Mouse (Mus musculus) forebrain, embryonic 10.5 days (tissue): Measurements from ENCODE around the gene Cacnb4. TPM values are rescaled to one million over a fixed set of nuclear protein-coding genes. Genes with fewer than 3 reads are reported as not detected.

Experiments used
- DNase-seq: peaks from one replicate; pipeline ENCODE4 v3.0.0-alpha.2; 2017; ENCODE audit warnings: low spot score; ENCODE audit errors: extremely low spot score
- H3K27ac ChIP-seq: fragments of 300-500 bp; sonication (generic); 2 replicates; pipeline ENCODE4 v1.5.1; 2016; ENCODE audit warnings: mild to moderate bottlenecking
- H3K27me3 ChIP-seq: fragments of 300-500 bp; sonication (generic); 2 replicates; pipeline ENCODE4 v1.6.1; 2016; ENCODE audit warnings: mild to moderate bottlenecking; ENCODE audit not compliant: poor library complexity, severe bottlenecking
- H3K36me3 ChIP-seq: fragments of 300-500 bp; sonication (generic); replicated peaks from 2 replicates; pipeline ENCODE4 v1.6.1; 2016; ENCODE audit warnings: mild to moderate bottlenecking, moderate library complexity
- H3K4me1 ChIP-seq: fragments of 300-500 bp; sonication (generic); 2 replicates; pipeline ENCODE4 v1.6.1; 2016
- H3K4me3 ChIP-seq: fragments of 300-500 bp; sonication (generic); 2 replicates; pipeline ENCODE4 v1.5.1; 2016; ENCODE audit warnings: mild to moderate bottlenecking, moderate library complexity
- H3K9me3 ChIP-seq: fragments of 300-500 bp; sonication (generic); 2 replicates; pipeline ENCODE4 v1.6.1; 2016; ENCODE audit warnings: mild to moderate bottlenecking, moderate library complexity
- WGBS: fragments of 180-500 bp; shearing (Covaris S2); methylation state at CpG from one replicate; pipeline ENCODE4 v1.1.7; 2016; 5-methylcytosine and 5-hydroxymethylcytosine counted together
- polyA plus RNA-seq: library from polyadenylated mRNA; unstranded; fragments of >200 nt; fragmentation: Nextera tagmentation; extraction: Ambion mirVana; gene quantifications from 2 replicates; pipeline ENCODE4 v1.2.1, GENCODE M21; 2016

Gene Cacnb4
- polyA plus RNA-seq, 1 experiment from 2014 or later = 0.50 TPM

- Histone ChIP-seq H3K27me3 (peaks cover 34% of the 10 kb centered on the region), H3K36me3 (no peaks in the 10 kb centered on the region), H3K27ac (no peak overlapping the region), H3K4me1 (peaks cover 32% of the 10 kb centered on the region), H3K9me3 (no peaks in the 10 kb centered on the region), H3K4me3 (no peak overlapping the region)
- DNase-seq = no peak
- 79% methylated on average over 6 of the region's 6 CpGs for WGBS
Measured at GRCm38 (mm10) chr2:52638857-52639529, 37.6 kb downstream of the Cacnb4 start.

GRCm38 (mm10) chr2:52638226-52638625, 38.4 kb downstream of the Cacnb4 start:
- H3K4me1 ChIP-seq = peaks cover 39% of the 10 kb centered on the region
- 52% methylated on average over 4 of the region's 4 CpGs for WGBS
- DNase-seq = no peak

GRCm38 (mm10) chr2:52636051-52636450, 40.6 kb downstream of the Cacnb4 start:
- 47% methylated on average over 5 of the region's 5 CpGs for WGBS
- H3K36me3 ChIP-seq = no peaks in the 10 kb centered on the region
- no peak overlapping the region for H3K27ac ChIP-seq

More at GRCm38 (mm10) chr2:52638226-52638625, 38.4 kb downstream of the Cacnb4 start:
- H3K27ac ChIP-seq = peak overlapping the region; percentile 25; the same call in 1 of the 2 replicates
- no peaks in the 10 kb centered on the region for H3K9me3 ChIP-seq
- no peaks in the 10 kb centered on the region for H3K36me3 ChIP-seq
- H3K27me3 ChIP-seq = peaks cover 42% of the 10 kb centered on the region
- no peak overlapping the region for H3K4me3 ChIP-seq

GRCm38 (mm10) chr2:52635358-52635757, 41.3 kb downstream of the Cacnb4 start:
- WGBS = 4% methylated on average over 4 of the region's 4 CpGs
- peaks cover 56% of the 10 kb centered on the region for H3K27me3 ChIP-seq

More at GRCm38 (mm10) chr2:52636051-52636450, 40.6 kb downstream of the Cacnb4 start:
- no peaks in the 10 kb centered on the region for H3K9me3 ChIP-seq
- H3K27me3 ChIP-seq = peaks cover 56% of the 10 kb centered on the region
- DNase-seq = no peak
- peaks cover 41% of the 10 kb centered on the region for H3K4me1 ChIP-seq
- no peak overlapping the region for H3K4me3 ChIP-seq

GRCm38 (mm10) chr2:52632880-52633279, 43.8 kb downstream of the Cacnb4 start:
- Histone ChIP-seq H3K27me3 (peaks cover 48% of the 10 kb centered on the region), H3K9me3 (no peaks in the 10 kb centered on the region), H3K36me3 (no peaks in the 10 kb centered on the region), H3K4me1 (peaks cover 34% of the 10 kb centered on the region), H3K27ac (no peak overlapping the region), H3K4me3 (no peak overlapping the region)
- DNase-seq = peak; percentile 67
- 8% methylated on average over 7 of the region's 7 CpGs for WGBS

More at GRCm38 (mm10) chr2:52635358-52635757, 41.3 kb downstream of the Cacnb4 start:
- peak; percentile 71 for DNase-seq
- peaks cover 41% of the 10 kb centered on the region for H3K4me1 ChIP-seq
- H3K4me3 ChIP-seq = peak overlapping the region; percentile 27; the same call in 1 of the 2 replicates
- no peaks in the 10 kb centered on the region for H3K36me3 ChIP-seq
- H3K9me3 ChIP-seq = no peaks in the 10 kb centered on the region
- no peak overlapping the region for H3K27ac ChIP-seq

GRCm38 (mm10) chr2:52628186-52628585, 48.4 kb downstream of the Cacnb4 start:
- WGBS = 87% methylated on average over 4 of the region's 4 CpGs

GRCm38 (mm10) chr2:52626266-52626665, 50.4 kb downstream of the Cacnb4 start:
- Histone ChIP-seq H3K4me3 (no peak overlapping the region), H3K4me1 (peaks cover 21% of the 10 kb centered on the region), H3K27me3 (no peaks in the 10 kb centered on the region), H3K27ac (no peak overlapping the region), H3K9me3 (no peaks in the 10 kb centered on the region), H3K36me3 (no peaks in the 10 kb centered on the region)
- WGBS = 81% methylated on average over 3 of the region's 3 CpGs
- no peak for DNase-seq

More at GRCm38 (mm10) chr2:52628186-52628585, 48.4 kb downstream of the Cacnb4 start:
- H3K4me3 ChIP-seq = no peak overlapping the region
- peaks cover 17% of the 10 kb centered on the region for H3K4me1 ChIP-seq
- DNase-seq = no peak
- H3K27me3 ChIP-seq = peaks cover 14% of the 10 kb centered on the region
- no peak overlapping the region for H3K27ac ChIP-seq
- H3K36me3 ChIP-seq = no peaks in the 10 kb centered on the region
- no peaks in the 10 kb centered on the region for H3K9me3 ChIP-seq

GRCm38 (mm10) chr2:52625731-52626130, 50.9 kb downstream of the Cacnb4 start:
- DNase-seq = no peak
- H3K9me3 ChIP-seq = no peaks in the 10 kb centered on the region
- H3K4me1 ChIP-seq = peaks cover 21% of the 10 kb centered on the region
- no peak overlapping the region for H3K4me3 ChIP-seq
- no peaks in the 10 kb centered on the region for H3K36me3 ChIP-seq
- no peak overlapping the region for H3K27ac ChIP-seq
- 89% methylated on average over 6 of the region's 6 CpGs for WGBS
- no peaks in the 10 kb centered on the region for H3K27me3 ChIP-seq

GRCm38 (mm10) chr2:52623921-52624404, 52.7 kb downstream of the Cacnb4 start:
- DNase-seq = no peak
- no peak overlapping the region for H3K4me3 ChIP-seq
- H3K36me3 ChIP-seq = no peaks in the 10 kb centered on the region
- no peaks in the 10 kb centered on the region for H3K27me3 ChIP-seq
- H3K4me1 ChIP-seq = peaks cover 21% of the 10 kb centered on the region
- no peaks in the 10 kb centered on the region for H3K9me3 ChIP-seq
- WGBS = 38% methylated on average over 7 of the region's 7 CpGs
- H3K27ac ChIP-seq = peak overlapping the region; percentile 58; the same call in 1 of the 2 replicates

- DNase-seq = no peak
- no peaks in the 10 kb centered on the region for H3K36me3 ChIP-seq
- no peak overlapping the region for H3K4me3 ChIP-seq
- peak overlapping the region; percentile 58; the same call in 1 of the 2 replicates for H3K27ac ChIP-seq
- H3K27me3 ChIP-seq = no peaks in the 10 kb centered on the region
- peaks cover 21% of the 10 kb centered on the region for H3K4me1 ChIP-seq
- WGBS = 41% methylated on average over 4 of the region's 4 CpGs
- no peaks in the 10 kb centered on the region for H3K9me3 ChIP-seq
Measured at GRCm38 (mm10) chr2:52623461-52623860, 53.2 kb downstream of the Cacnb4 start.

- Histone ChIP-seq H3K4me3 (no peak overlapping the region), H3K4me1 (peaks cover 21% of the 10 kb centered on the region), H3K9me3 (no peaks in the 10 kb centered on the region), H3K36me3 (no peaks in the 10 kb centered on the region), H3K27ac (no peak overlapping the region), H3K27me3 (no peaks in the 10 kb centered on the region)
- WGBS = 77% methylated on average over 2 of the region's 2 CpGs
- DNase-seq = no peak
Measured at GRCm38 (mm10) chr2:52622616-52623015, 54.0 kb downstream of the Cacnb4 start.

GRCm38 (mm10) chr2:52619406-52619974, 57.1 kb downstream of the Cacnb4 start:
- Histone ChIP-seq H3K27me3 (no peaks in the 10 kb centered on the region), H3K4me3 (peak overlapping the region; percentile 10; the same call in 1 of the 2 replicates)
- no peak for DNase-seq

GRCm38 (mm10) chr2:52618804-52619203, 57.8 kb downstream of the Cacnb4 start:
- H3K4me3 ChIP-seq = no peak overlapping the region
- 92% methylated on average over 2 of the region's 2 CpGs for WGBS

More at GRCm38 (mm10) chr2:52619406-52619974, 57.1 kb downstream of the Cacnb4 start:
- Histone ChIP-seq H3K36me3 (no peaks in the 10 kb centered on the region), H3K4me1 (peaks cover 19% of the 10 kb centered on the region), H3K9me3 (no peaks in the 10 kb centered on the region), H3K27ac (no peak overlapping the region)
- 78% methylated on average over 17 of the region's 17 CpGs for WGBS

More at GRCm38 (mm10) chr2:52618804-52619203, 57.8 kb downstream of the Cacnb4 start:
- no peak for DNase-seq
- Histone ChIP-seq H3K4me1 (peaks cover 12% of the 10 kb centered on the region), H3K36me3 (no peaks in the 10 kb centered on the region), H3K27ac (no peak overlapping the region), H3K27me3 (no peaks in the 10 kb centered on the region), H3K9me3 (no peaks in the 10 kb centered on the region)
